Mouse (Mus musculus): ENCODE results near the gene Olfr470. TPM values are rescaled to one million over a fixed set of nuclear protein-coding genes. Genes with fewer than 3 reads are reported as not detected.
"Not testable (repeated sequence)": the region's sequence is repeated elsewhere in the genome, so short reads cannot be mapped to it uniquely, and the experiment has no call there.

Gene Olfr470
- not detected in 2 replicates for polyA plus RNA-seq (2015; fragmentation: Nextera tagmentation; extraction: Ambion mirVana)

DNA sequence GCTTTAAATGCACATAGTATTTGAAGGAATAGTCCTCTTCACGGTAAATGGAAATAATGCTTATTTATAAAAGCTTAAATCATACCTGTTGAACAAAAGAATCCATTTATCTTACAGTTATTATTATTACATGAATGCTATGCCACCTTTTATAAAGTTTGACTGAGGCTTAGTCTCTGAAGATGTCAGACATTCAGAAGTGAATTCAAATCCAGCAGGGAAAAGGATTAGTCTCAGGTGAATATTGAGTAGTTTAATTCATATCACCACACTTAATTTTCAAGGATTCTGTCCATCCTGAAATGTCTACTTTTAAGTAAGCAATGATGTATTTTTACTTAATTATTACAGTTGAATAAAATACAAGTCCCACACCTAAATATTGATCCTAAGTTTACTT lies at the start of gene Olfr470:
TSS of gene Olfr470 (minus strand) at position 101 of the 400 bp plus-strand sequence.
- not testable (repeated sequence) for ATAC-seq; H3K4me1 ChIP-seq (ENCODE audit: control insufficient read depth, insufficient read depth, low read depth, low read length); H3K36me3 ChIP-seq (ENCODE audit: control insufficient read depth, insufficient read depth, low read length); H3K9ac ChIP-seq (ENCODE audit: low read depth, low read length); H3K4me3 ChIP-seq (ENCODE audit: low read length); H3K9me3 ChIP-seq (ENCODE audit: control insufficient read depth, low read length); H3K27ac ChIP-seq (ENCODE audit: low read depth, low read length); H3K27me3 ChIP-seq (replicated peaks; ENCODE audit: control insufficient read depth, insufficient read depth, low read length); H3K4me2 ChIP-seq (ENCODE audit: low read length)
- 81% methylated on average over 1 of the region's 1 CpGs for WGBS

DNA sequence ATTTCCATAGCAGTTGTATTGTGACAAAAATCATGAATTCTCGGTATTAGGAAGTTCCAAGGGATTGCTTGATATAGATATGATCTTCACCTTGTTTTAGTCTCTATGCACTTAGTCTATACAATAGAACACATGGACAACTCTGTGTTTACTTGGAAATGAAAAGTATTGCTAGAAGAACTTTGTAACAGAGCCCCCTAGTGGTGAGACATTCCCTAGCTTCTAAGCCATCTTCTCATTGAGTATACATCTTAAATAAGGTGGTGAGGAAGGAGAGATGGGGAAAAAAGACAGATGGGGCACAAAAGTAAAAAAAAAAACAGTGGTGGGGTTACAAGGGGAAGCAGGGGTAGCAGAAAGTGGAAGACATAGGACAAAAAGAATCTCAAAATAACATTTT lies 5.6 kb downstream of the Olfr470 start:
- Histone ChIP-seq H3K4me1 (ENCODE audit: control insufficient read depth, insufficient read depth, low read depth, low read length) (no peaks in the 10 kb centered on the region), H3K9ac (ENCODE audit: low read depth, low read length) (no peak overlapping the region), H3K36me3 (ENCODE audit: control insufficient read depth, insufficient read depth, low read length) (no peaks in the 10 kb centered on the region), H3K27ac (ENCODE audit: low read depth, low read length) (no peak overlapping the region), H3K9me3 (ENCODE audit: control insufficient read depth, low read length) (no peaks in the 10 kb centered on the region), H3K4me2 (ENCODE audit: low read length) (no peak overlapping the region), H3K4me3 (ENCODE audit: low read length) (no peak overlapping the region), H3K27me3 (replicated peaks; ENCODE audit: control insufficient read depth, insufficient read depth, low read length) (no peaks in the 10 kb centered on the region)
- 80% methylated on average over 1 of the region's 1 CpGs for WGBS
- ATAC-seq = no peak

DNA sequence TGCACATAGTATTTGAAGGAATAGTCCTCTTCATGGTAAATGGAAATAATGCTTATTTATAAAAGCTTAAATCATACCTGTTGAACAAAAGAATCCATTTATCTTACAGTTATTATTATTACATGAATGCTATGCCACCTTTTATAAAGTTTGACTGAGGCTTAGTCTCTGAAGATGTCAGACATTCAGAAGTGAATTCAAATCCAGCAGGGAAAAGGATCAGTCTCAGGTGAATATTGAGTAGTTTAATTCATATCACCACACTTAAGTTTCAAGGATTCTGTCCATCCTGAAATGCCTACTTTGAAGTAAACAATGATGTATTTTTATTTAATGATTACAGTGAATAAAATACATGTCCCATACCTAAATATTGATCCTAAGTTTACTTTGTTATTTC lies 21.8 kb downstream of the Olfr470 start, which contains the start of gene Olfr469:
TSS of gene Olfr469 (minus strand) at position 101 of the 400 bp plus-strand sequence.
- ATAC-seq = not testable (repeated sequence)

DNA sequence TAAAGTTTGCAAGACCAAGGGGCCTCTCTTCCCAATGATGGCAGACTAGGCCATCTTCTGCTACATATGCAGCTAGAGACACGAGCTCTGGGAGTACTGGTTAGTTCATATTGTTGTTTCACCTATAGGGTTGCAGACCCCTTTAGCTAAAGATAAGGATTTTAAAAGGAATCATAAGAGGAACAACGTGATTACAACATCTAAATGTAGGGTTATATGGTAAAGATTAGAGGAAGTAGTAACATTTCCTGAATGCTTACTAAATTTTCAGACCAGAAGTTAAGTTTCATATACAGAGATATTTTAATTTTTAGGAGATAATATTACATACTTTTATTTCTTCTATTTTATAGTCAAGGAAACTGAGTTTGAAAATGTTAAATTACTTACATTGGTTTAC lies 23.4 kb downstream of the Olfr470 start:
- not testable (repeated sequence) for H3K4me2 ChIP-seq (ENCODE audit: low read length); H3K4me3 ChIP-seq (ENCODE audit: low read length); H3K9ac ChIP-seq (ENCODE audit: low read depth, low read length); H3K4me1 ChIP-seq (ENCODE audit: control insufficient read depth, insufficient read depth, low read depth, low read length); ATAC-seq; H3K27me3 ChIP-seq (replicated peaks; ENCODE audit: control insufficient read depth, insufficient read depth, low read length); H3K27ac ChIP-seq (ENCODE audit: low read depth, low read length); H3K36me3 ChIP-seq (ENCODE audit: control insufficient read depth, insufficient read depth, low read length); H3K9me3 ChIP-seq (ENCODE audit: control insufficient read depth, low read length)
- 66% methylated on average over 2 of the region's 2 CpGs for WGBS

More for the DNA sequence above, 21.8 kb downstream of the Olfr470 start, which contains the start of gene Olfr469:
- not testable (repeated sequence) for H3K9me3 ChIP-seq (ENCODE audit: control insufficient read depth, low read length); H3K4me3 ChIP-seq (ENCODE audit: low read length); H3K4me2 ChIP-seq (ENCODE audit: low read length); H3K27ac ChIP-seq (ENCODE audit: low read depth, low read length); H3K36me3 ChIP-seq (ENCODE audit: control insufficient read depth, insufficient read depth, low read length); H3K4me1 ChIP-seq (ENCODE audit: control insufficient read depth, insufficient read depth, low read depth, low read length); H3K27me3 ChIP-seq (replicated peaks; ENCODE audit: control insufficient read depth, insufficient read depth, low read length); H3K9ac ChIP-seq (ENCODE audit: low read depth, low read length)

DNA sequence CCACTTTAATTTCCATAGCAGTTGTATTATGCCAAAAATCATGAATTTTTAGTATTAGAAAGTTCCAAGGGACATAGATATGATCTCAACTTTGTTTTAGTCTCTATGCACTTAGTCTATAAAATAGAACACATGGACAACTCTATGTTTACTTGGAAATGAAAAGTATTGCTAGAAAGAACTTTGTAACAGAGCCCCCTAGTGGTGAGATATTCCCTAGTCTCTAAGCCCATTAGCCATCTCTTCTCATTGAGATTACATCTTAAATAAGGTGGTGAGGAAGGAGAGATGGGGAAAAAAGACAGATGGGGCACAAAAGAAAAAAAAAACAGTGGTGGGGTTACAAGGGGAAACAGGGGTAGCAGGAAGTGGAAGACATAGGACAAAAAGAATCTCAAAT lies 27.8 kb downstream of the Olfr470 start:
- no peak for ATAC-seq
- H3K27me3 ChIP-seq (replicated peaks; ENCODE audit: control insufficient read depth, insufficient read depth, low read length) = no peaks in the 10 kb centered on the region

DNA sequence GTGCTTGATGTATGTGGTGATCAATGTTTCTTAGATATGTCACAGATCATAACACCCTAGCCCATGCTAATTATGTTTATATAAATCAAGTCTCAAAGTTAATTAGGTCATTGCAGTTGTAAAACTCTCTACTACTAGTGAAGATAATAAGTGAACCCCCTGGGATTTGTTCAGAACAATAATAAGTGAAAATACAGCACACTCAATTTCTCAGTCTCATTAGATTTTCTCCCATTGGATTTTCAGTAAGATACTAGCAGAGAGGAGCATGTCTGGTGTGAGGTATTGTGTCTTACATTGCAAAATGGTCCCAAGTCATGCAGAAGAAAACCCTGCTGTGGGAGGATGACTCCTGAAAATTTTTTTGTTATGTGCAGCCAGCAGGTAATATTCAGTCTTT lies 35.3 kb downstream of the Olfr470 start, which contains the start of gene Olfr467:
TSS of gene Olfr467 (plus strand) at position 301 of the 400 bp plus-strand sequence.
- Histone ChIP-seq H3K9ac (ENCODE audit: low read depth, low read length) (no peak within 1 kb of the TSS), H3K4me1 (ENCODE audit: control insufficient read depth, insufficient read depth, low read depth, low read length) (no peaks in the 10 kb centered on the region), H3K27me3 (replicated peaks; ENCODE audit: control insufficient read depth, insufficient read depth, low read length) (no peaks in the 10 kb centered on the region), H3K4me2 (ENCODE audit: low read length) (no peak within 1 kb of the TSS), H3K4me3 (ENCODE audit: low read length) (no peak within 1 kb of the TSS), H3K9me3 (ENCODE audit: control insufficient read depth, low read length) (no peaks in the 10 kb centered on the region), H3K36me3 (ENCODE audit: control insufficient read depth, insufficient read depth, low read length) (no peaks in the 10 kb centered on the region), H3K27ac (ENCODE audit: low read depth, low read length) (no peak within 1 kb of the TSS)
- ATAC-seq = no peak

More for the DNA sequence above, 27.8 kb downstream of the Olfr470 start:
- Histone ChIP-seq H3K36me3 (ENCODE audit: control insufficient read depth, insufficient read depth, low read length) (no peaks in the 10 kb centered on the region), H3K9me3 (ENCODE audit: control insufficient read depth, low read length) (no peaks in the 10 kb centered on the region), H3K4me2 (ENCODE audit: low read length) (no peak overlapping the region), H3K4me3 (ENCODE audit: low read length) (no peak overlapping the region), H3K4me1 (ENCODE audit: control insufficient read depth, insufficient read depth, low read depth, low read length) (no peaks in the 10 kb centered on the region), H3K27ac (ENCODE audit: low read depth, low read length) (no peak overlapping the region), H3K9ac (ENCODE audit: low read depth, low read length) (no peak overlapping the region)

DNA sequence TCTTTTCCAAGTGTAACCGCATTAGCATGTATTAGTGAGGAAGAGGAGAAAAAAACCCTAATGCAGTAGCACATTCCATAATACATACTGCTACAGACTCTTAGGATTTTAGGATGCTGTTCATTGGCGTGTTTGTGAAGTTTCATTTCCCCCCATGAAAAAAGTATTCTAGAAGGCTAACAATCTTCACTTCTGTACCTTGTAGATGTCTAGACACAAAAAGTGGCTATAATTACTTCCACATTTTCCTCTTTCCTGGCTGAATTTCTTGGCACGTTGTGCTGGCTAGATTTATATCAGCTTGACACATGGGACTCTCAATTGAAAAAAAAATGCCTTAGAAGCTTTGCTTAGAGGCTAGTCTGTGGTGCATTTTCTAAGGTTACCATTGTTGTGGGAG lies 45.2 kb downstream of the Olfr470 start:
- WGBS = 88% methylated on average over 3 of the region's 3 CpGs
- H3K27ac ChIP-seq (ENCODE audit: low read depth, low read length) = no peak overlapping the region
- no peak overlapping the region for H3K9ac ChIP-seq (ENCODE audit: low read depth, low read length)
- no peak overlapping the region for H3K4me2 ChIP-seq (ENCODE audit: low read length)
- H3K9me3 ChIP-seq (ENCODE audit: control insufficient read depth, low read length) = no peaks in the 10 kb centered on the region
- H3K4me3 ChIP-seq (ENCODE audit: low read length) = no peak overlapping the region
- no peaks in the 10 kb centered on the region for H3K36me3 ChIP-seq (ENCODE audit: control insufficient read depth, insufficient read depth, low read length)
- ATAC-seq = no peak
- H3K4me1 ChIP-seq (ENCODE audit: control insufficient read depth, insufficient read depth, low read depth, low read length) = no peaks in the 10 kb centered on the region
- H3K27me3 ChIP-seq (replicated peaks; ENCODE audit: control insufficient read depth, insufficient read depth, low read length) = no peaks in the 10 kb centered on the region

DNA sequence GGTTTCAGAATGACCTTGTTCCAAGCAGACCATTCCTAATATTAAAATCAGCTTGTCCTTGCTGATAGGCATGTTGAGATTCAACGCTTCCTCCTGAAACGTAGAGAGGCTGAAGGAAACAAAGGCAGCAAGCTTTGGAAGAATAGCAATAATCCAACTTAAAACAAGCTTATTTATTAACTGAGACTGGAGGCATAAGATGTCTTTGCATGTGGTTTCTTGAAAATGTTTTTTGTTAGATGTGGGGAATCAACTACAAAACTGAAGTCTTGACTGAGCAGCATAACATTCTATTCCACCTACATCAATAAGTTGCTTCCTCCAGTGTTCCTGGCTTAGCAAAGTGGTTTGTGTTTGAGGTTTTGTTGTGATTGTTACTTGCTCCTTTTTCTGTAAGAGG lies 46.2 kb downstream of the Olfr470 start, which contains the start of gene Ovch2:
TSS of gene Ovch2 (minus strand) at position 101 of the 400 bp plus-strand sequence.
- H3K4me2 ChIP-seq (ENCODE audit: low read length) = no peak within 1 kb of the TSS
- H3K9me3 ChIP-seq (ENCODE audit: control insufficient read depth, low read length) = no peaks in the 10 kb centered on the region
- H3K4me1 ChIP-seq (ENCODE audit: control insufficient read depth, insufficient read depth, low read depth, low read length) = no peaks in the 10 kb centered on the region
- no peak for ATAC-seq
- no peaks in the 10 kb centered on the region for H3K36me3 ChIP-seq (ENCODE audit: control insufficient read depth, insufficient read depth, low read length)
- no peak within 1 kb of the TSS for H3K9ac ChIP-seq (ENCODE audit: low read depth, low read length)
- whole genome bisulfite sequencing = 85% methylated on average over 2 of the region's 2 CpGs
- no peak within 1 kb of the TSS for H3K4me3 ChIP-seq (ENCODE audit: low read length)
- H3K27ac ChIP-seq (ENCODE audit: low read depth, low read length) = no peak within 1 kb of the TSS
- H3K27me3 ChIP-seq (replicated peaks; ENCODE audit: control insufficient read depth, insufficient read depth, low read length) = no peaks in the 10 kb centered on the region

DNA sequence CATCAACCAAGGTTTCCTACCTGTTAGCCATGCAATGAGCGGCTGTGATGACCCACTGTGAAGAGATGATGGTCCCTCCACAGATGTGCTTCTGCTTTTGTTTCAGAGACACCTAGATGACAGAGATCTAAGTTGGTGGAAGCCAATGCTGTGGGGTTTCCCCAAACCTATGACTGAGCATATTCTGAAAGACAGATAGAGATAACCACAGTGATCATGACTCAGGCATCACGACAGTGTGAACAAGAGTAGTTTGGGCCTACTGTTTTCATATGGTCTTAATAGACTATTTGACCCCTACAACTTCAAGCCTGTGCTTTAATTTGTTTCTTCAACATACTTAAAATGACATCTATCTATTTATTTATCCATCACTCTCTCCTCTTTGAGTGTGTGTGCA lies 50.8 kb downstream of the Olfr470 start:
- Histone ChIP-seq H3K27ac (ENCODE audit: low read depth, low read length) (no peak overlapping the region), H3K9ac (ENCODE audit: low read depth, low read length) (no peak overlapping the region), H3K9me3 (ENCODE audit: control insufficient read depth, low read length) (no peaks in the 10 kb centered on the region), H3K4me3 (ENCODE audit: low read length) (no peak overlapping the region), H3K4me1 (ENCODE audit: control insufficient read depth, insufficient read depth, low read depth, low read length) (no peaks in the 10 kb centered on the region), H3K4me2 (ENCODE audit: low read length) (no peak overlapping the region), H3K36me3 (ENCODE audit: control insufficient read depth, insufficient read depth, low read length) (no peaks in the 10 kb centered on the region), H3K27me3 (replicated peaks; ENCODE audit: control insufficient read depth, insufficient read depth, low read length) (no peaks in the 10 kb centered on the region)
- ATAC-seq = no peak
- WGBS = 88% methylated on average over 2 of the region's 2 CpGs
